Mouse (Mus musculus): Measurements from ENCODE around the gene Glp2r.

Gene Glp2r

DNA sequence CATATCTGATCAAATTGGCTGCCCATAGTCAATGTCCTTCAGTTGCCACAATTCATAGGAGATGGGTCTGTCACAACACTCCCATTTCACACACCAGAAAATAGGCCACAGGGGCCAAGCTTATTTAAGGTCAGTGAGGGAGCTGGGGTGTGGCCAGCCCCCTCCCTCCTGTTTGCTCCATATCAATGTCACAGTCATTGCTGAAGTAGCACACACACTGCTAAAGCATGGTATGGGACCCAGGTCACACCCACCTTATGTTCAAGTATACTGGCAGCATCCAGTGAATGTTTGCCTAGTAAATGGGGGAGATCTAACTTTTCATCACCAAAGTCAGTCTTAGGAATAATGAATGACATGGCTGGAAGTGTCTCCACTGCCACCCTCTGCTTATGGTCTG, 42.2 kb downstream of the Glp2r start:
- DNase-seq (ENCODE audit: low spot score in 2 of 2): no peak

- DNase-seq (ENCODE audit: low spot score in 2 of 2): peak in 1 of 2 experiments; percentile 44
These were observed 43.9 kb downstream of the Glp2r start for GRCm38 (mm10) chr11:67727095-67727494.

DNA sequence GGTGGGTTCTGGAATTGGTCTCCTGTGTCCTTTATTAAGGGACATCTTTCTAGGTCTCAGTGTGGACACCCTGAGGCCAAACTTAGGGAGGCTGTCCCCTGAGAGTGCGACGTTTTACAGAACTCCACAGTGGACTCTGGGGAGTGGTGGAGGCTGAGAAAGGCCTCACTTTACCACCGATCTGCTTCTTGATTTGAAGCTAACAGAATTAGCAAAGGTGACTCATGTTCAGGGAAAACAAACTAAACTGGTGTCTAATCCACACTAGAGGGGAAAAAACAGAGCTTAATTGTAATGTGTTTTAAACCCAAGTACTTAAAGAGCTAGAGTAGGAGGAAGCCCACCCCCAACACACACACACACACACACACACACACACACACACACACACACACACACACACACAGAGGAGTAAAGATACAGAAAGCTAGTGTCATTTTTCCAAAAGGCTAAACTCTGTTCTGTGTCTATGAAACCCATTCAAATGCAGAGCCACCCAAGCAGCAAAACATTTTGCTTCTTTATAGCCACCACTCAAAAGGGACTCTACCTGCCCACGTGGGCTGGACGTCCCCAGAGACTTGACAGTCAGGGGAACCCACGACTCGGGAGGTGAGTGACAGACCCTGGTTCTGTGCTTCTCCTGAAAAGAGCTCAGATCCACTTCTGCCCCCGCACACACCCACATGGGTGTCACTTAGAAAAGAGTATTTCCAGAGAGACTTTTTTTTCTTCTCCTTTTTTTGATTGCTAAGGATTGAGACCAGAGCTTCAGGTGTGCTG, 47.5 kb downstream of the Glp2r start:
- DNase-seq (ENCODE audit: low spot score in 2 of 2): peak; percentile 64 to 86

DNA sequence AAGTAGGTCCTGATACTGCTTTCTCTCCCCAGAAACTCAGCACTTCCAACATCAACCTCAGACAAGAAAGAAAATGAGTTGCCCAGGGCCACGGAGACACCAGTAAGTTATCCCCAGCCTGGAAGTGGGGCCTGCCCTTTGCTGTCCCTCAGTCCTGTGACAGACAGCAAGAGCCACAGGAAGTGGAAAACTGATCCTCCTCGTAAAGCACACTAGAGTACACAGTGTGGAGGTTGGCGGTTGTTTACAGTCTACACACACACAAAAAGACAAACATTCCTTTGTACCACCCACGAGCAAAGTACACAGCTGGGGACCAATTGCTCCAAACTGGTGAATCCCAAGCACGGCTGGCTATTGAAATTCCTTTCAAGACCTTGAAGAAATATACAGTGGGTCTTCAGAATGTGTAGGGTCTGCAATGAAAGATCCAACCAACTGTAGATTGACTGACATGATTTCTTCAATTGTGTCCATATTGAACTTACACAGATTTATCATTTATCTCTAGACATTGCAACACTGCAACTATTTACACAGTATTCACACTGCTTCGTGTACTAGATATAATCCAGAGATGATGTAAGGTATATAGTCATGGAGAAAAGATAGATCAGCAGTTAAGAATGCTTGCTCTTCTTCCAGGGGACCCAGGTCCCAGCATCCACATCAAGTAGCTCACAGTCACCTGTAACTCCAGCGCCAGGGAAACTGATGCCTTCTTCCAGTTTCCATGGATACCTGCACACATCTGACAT, 48.4 kb downstream of the Glp2r start:
- DNase-seq (ENCODE audit: low spot score in 2 of 2): no peak

- DNase-seq (ENCODE audit: low spot score in 2 of 2): no peak
These were observed 49.5 kb downstream of the Glp2r start for GRCm38 (mm10) chr11:67721485-67721884.

DNA sequence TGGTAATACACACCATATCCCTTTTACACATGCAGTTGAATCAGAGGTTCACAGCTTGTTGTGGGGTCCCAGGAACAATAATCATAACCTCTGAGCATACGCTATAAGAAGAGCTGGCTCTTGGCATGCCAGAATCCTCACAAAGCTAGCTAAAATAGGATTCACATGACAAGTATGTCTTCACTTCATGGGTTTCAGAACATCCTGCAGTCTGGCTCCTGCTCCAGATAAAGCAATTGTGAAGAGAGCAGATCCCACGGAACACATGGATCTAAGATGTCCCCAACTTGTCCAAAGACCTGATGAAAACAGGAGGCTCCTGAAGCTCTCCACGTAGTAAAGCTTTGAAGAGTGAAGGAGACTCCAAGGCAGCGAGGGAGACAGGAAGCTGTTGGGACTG, 55.6 kb downstream of the Glp2r start:
- DNase-seq (ENCODE audit: low spot score in 2 of 2): no peak

DNA sequence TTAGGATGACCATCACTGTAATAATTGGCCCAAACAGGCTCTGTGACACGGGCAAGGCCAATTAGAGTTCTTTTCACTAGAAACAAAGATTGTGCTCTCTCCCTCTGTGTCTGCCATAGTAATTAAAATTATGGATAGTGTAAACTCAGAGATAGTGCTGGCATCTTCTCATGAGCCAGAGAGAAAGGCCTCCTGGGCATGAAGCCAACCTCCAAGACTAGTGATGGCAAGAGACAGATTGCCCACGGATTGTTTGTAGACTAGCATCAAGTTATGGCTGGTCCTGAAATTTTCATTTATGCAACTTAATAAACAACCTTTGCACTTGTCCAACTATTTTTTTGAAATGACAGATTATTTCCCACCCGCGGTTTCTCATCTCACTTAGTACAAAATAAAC, 58.0 kb downstream of the Glp2r start:
- no peak for DNase-seq (ENCODE audit: low spot score in 2 of 2)

- DNase-seq (ENCODE audit: low spot score in 2 of 2): no peak
These were observed 76.1 kb downstream of the Glp2r start, which contains the start of gene Rcvrn for GRCm38 (mm10) chr11:67694703-67695376. Rcvrn (plus strand) TSS chr11:67695326.

DNA sequence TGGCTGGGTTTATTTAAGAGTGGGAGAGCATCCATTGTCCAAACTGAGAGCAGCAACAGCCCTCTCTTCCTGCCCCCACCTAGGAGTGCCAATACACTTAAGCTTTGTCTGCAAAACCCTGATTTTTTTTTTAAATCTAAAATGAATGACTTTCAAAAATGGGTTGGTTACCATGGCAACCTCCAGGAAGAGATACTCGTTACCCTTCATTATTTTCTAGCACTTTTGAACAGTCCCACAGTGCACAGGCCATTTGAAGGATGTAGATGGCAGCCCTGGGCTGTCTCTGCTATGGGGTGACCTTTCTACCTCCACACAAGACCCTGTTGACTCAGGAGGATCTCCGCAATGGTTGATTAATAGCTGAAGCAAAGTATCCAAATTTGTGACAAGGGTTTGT, 84.8 kb downstream of the Glp2r start:
- DNase-seq (ENCODE audit: low spot score in 2 of 2): no peak

GRCm38 (mm10) chr11:67681871-67682270, 89.1 kb downstream of the Glp2r start:
- no peak for DNase-seq (ENCODE audit: low spot score in 2 of 2)

- no peak for DNase-seq (ENCODE audit: low spot score in 2 of 2)
These were observed 91.0 kb downstream of the Glp2r start for GRCm38 (mm10) chr11:67679930-67680329.

- no peak for DNase-seq (ENCODE audit: low spot score in 2 of 2)
These were observed 91.7 kb downstream of the Glp2r start for GRCm38 (mm10) chr11:67679300-67679699.

GRCm38 (mm10) chr11:67675562-67676540, 95.1 kb downstream of the Glp2r start:
- DNase-seq (ENCODE audit: low spot score in 2 of 2): no peak

DNA sequence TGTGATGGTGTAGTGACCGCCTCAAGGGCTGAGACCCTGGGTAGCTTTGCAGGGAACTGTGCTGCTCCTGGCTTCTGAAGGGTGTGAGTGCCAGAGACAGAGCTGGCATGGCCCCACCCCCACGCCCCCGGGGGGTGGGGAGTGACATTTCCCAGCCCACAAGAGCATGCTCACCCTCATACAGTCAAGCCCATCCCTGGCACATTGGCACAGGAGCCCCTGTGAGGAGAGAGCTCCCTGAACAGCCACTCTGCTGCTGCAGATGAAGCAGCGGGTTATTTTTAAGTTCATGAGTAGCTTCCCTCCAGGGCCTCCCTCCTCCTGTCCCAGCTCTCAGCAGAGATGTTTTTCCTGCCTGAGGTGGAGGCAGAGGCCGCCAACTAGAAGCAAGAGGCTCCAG, 98.8 kb downstream of the Glp2r start:
- peak in 1 of 2 experiments; percentile 68 for DNase-seq (ENCODE audit: low spot score in 2 of 2)

- DNase-seq (ENCODE audit: low spot score in 2 of 2): no peak
These were observed 100.9 kb downstream of the Glp2r start for GRCm38 (mm10) chr11:67670031-67670430.

GRCm38 (mm10) chr11:67668460-67669007, 102.4 kb downstream of the Glp2r start:
- DNase-seq (ENCODE audit: low spot score in 2 of 2): no peak

GRCm38 (mm10) chr11:67667531-67668332, 103.2 kb downstream of the Glp2r start:
- peak; percentile 77 to 83 for DNase-seq (ENCODE audit: low spot score in 2 of 2)

- no peak for DNase-seq (ENCODE audit: low spot score in 2 of 2)
These were observed 104.8 kb downstream of the Glp2r start for GRCm38 (mm10) chr11:67666129-67666528.

- peak in 1 of 2 experiments; percentile 77 for DNase-seq (ENCODE audit: low spot score in 2 of 2)
These were observed 106.0 kb downstream of the Glp2r start for GRCm38 (mm10) chr11:67664918-67665317.

- DNase-seq (ENCODE audit: low spot score in 2 of 2): peak in 1 of 2 experiments; percentile 81
These were observed 106.7 kb downstream of the Glp2r start for GRCm38 (mm10) chr11:67664261-67664660.

All from right cerebral cortex, postnatal 36 days (tissue).